Mouse (Mus musculus) lung, adult 2 months (tissue): Measurements from ENCODE around the gene Tmem256.

Source experiments
- CTCF ChIP-seq: fragments of 200-500 bp; IDR thresholded peaks from 2 replicates; pipeline ENCODE4 v1.5.1; 2011; ENCODE audit warnings: mild to moderate bottlenecking, low read length, control low read depth; ENCODE audit not compliant: insufficient read depth
- POLR2A ChIP-seq: fragments of 200-500 bp; IDR thresholded peaks from 2 replicates; pipeline ENCODE4 v1.6.1; 2011; ENCODE audit warnings: low read depth, mild to moderate bottlenecking, control low read depth, low read length, borderline replicate concordance; ENCODE audit errors: extremely low read depth

GRCm38 (mm10) chr11:69799394-69800137, 38.7 kb upstream of the Tmem256 start:
- TF ChIP-seq CTCF (no peak), POLR2A (no peak)
